Comparison of ENCODE assay signal across 18 mouse cellular contexts in the genomic region with DNA sequence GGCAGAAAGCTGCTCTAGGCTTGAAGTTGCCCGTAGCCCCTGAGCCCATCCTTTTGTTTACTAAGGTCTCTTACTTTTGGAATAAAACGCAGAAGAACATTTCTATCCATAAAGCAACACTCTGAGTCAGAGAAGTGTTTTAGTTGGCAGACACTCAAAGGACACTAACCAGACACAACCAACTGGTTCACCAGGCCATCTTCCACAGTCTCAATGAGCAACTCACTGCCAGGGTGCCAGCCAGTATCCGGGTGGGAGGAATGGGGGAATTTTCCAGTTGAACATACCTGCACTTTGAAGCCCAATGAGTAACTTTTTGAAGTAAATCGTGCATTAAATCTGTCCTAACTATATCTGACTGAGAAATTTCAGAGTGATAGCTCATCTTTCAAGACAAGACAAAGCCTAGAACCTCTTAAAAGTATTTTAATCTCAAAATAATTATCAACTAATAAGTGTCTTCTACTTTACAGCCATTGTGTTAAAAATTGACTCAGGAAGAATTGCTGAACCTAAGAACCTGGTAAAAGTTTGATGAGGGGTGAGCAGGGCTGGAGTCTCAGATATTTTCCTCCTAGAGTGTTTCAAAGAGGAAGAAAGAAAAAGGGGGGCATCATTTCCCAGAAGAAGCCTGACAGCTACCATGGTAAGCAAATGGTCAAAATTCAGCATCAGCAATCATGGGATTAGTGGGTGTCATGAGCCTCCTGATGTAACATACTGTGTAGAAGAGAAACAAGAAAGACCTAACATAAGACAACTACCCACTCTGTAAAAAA.
DNase-seq lines count a peak whose midpoint lies in the region; ATAC-seq lines count a peak whose summit lies in the region.
"Had no signal": no experiment of that assay in that cellular context is flagged by ENCODE, and none has a peak within 500 bp of the region (broad histone marks: within the 10 kb centered on the region; RNA-seq: fewer than 3 reads in every experiment).

No protein-coding gene starts in this region.

- 89% methylated on average over 4 of the region's 4 CpGs for WGBS in forebrain, embryonic 12.5 days

- no peak overlapping the region for H3K9ac ChIP-seq in forebrain, embryonic 12.5 days
- H3K9ac ChIP-seq: embryonic facial prominence, embryonic 13.5 days; heart, embryonic 12.5 days; hindbrain, embryonic 14.5 days; liver, postnatal 0 days had no signal

- no peaks in the 10 kb centered on the region for H3K9me3 ChIP-seq in forebrain, embryonic 12.5 days
- H3K9me3 ChIP-seq: embryonic facial prominence, embryonic 13.5 days; heart, embryonic 12.5 days had no signal

- peaks cover 5% of the 10 kb centered on the region for H3K36me3 ChIP-seq in forebrain, embryonic 12.5 days (replicated peaks)

- H3K4me2 ChIP-seq in forebrain, embryonic 12.5 days, result no peak overlapping the region
- H3K4me2 ChIP-seq: embryonic facial prominence, embryonic 13.5 days; heart, embryonic 12.5 days; hindbrain, embryonic 14.5 days had no signal

- no peak for ATAC-seq in forebrain, embryonic 12.5 days (ENCODE audit: low FRiP score)
- ATAC-seq: CD4-positive, CD25-positive, alpha-beta regulatory T cell, adult 4 months; liver, postnatal 0 days; midbrain, embryonic 16.5 days had no signal

- intact Hi-C loops in left cerebral cortex, postnatal 10 days (cut with DNase I), result no loop called here

- peak; percentile 76 for DNase-seq in 3T3-L1 (ENCODE audit: low read depth, low spot score)
- peak; percentile 74 for DNase-seq in Muller cell, postnatal 12 days (ENCODE audit: inconsistent ontology term)
- peak; percentile 92 for DNase-seq in kidney, adult 9 months
- peak; percentile 62 to 73 for DNase-seq in kidney, postnatal 36 days
- DNase-seq in left cerebral cortex, postnatal 10 days (ENCODE audit: extremely low spot score in 1 of 2, low spot score in 2 of 2), result no peak
- DNase-seq in urinary bladder, postnatal 4 days (ENCODE audit: low spot score in 2 of 2), result no peak
- DNase-seq: adrenal gland, adult 8-10 months; cerebellum, postnatal 14 days; heart, postnatal 14 days; layer of hippocampus, postnatal 36 days; liver, postnatal 0 days; retina, postnatal 1 day had no signal

- no peaks in the 10 kb centered on the region for H3K27me3 ChIP-seq in forebrain, embryonic 12.5 days
- H3K27me3 ChIP-seq: embryonic facial prominence, embryonic 13.5 days; heart, embryonic 12.5 days had no signal

- H3K4me1 ChIP-seq in forebrain, embryonic 12.5 days, result peaks cover 4% of the 10 kb centered on the region; the same call in 1 of the 2 replicates

- H3K4me3 ChIP-seq in forebrain, embryonic 12.5 days (replicated peaks), result no peak overlapping the region
- H3K4me3 ChIP-seq: embryonic facial prominence, embryonic 13.5 days; heart, embryonic 12.5 days had no signal

- H3K27ac ChIP-seq in forebrain, embryonic 12.5 days, result no peak overlapping the region
- H3K27ac ChIP-seq: embryonic facial prominence, embryonic 13.5 days; hindbrain, embryonic 14.5 days had no signal

Comparison
In these comparisons a context has a peak if more than half of its experiments do, and no peak if none do; other contexts are left out.
1. DNase-seq: peak in 3T3-L1 (single experiment), Muller cell, postnatal 12 days (single experiment), kidney, adult 9 months (single experiment) and kidney, postnatal 36 days (2 of 2); none in left cerebral cortex, postnatal 10 days (0 of 2) and urinary bladder, postnatal 4 days (0 of 2).